Comparison of ENCODE assay signal across 10 mouse cellular contexts in genomic region chr7:19871943-19872601, GRCm38 (mm10). TPM values are rescaled to one million over a fixed set of nuclear protein-coding genes. Genes with fewer than 3 reads are reported as not detected.
A peak's percentile ranks its signal among the peaks of the same experiment; 100 is the strongest.
DNase-seq lines count a peak whose midpoint lies in the region; ATAC-seq and TF ChIP-seq lines count a peak whose summit lies in the region.
"Had no signal": no experiment of that assay in that cellular context is flagged by ENCODE, and none has a peak within 500 bp of the region (broad histone marks: within the 10 kb centered on the region; RNA-seq: fewer than 3 reads in every experiment).

No protein-coding gene starts in this region.

- peaks cover 16% of the 10 kb centered on the region for H3K4me1 ChIP-seq in brown adipose tissue, adult 24 weeks (ENCODE audit: control insufficient read depth, insufficient read depth, insufficient read length, low read length)
- no peaks in the 10 kb centered on the region for H3K4me1 ChIP-seq in limb, embryonic 14.5 days (ENCODE audit: control insufficient read depth, insufficient read depth, low read length)

- H3K4me3 ChIP-seq in brown adipose tissue, adult 24 weeks (ENCODE audit: insufficient read depth, low read depth, low read length) = no peak overlapping the region
- H3K4me3 ChIP-seq in limb, embryonic 14.5 days (replicated peaks; ENCODE audit: low read length) = no peak overlapping the region
- H3K4me3 ChIP-seq: heart, embryonic 13.5 days had no signal

- TF ChIP-seq POLR2A in limb, embryonic 14.5 days (IDR thresholded peaks at IDR 0.05; ENCODE audit: borderline replicate concordance, extremely low read depth, insufficient read depth, insufficient read length) = no peak

- no peaks in the 10 kb centered on the region for H3K36me3 ChIP-seq in limb, embryonic 14.5 days (ENCODE audit: control insufficient read depth, insufficient read depth, low read length)
- H3K36me3 ChIP-seq: heart, embryonic 13.5 days had no signal

- DNase-seq in spleen, adult 18-20 months = peak; percentile 40 to 71
- DNase-seq in spleen, adult 12 weeks (ENCODE audit: low spot score) = no peak
- DNase-seq in limb, embryonic 14.5 days (ENCODE audit: low spot score) = peak; percentile 36
- DNase-seq in thymus, postnatal 0 days (ENCODE audit: low spot score) = peak; percentile 71
- DNase-seq in gastrocnemius, postnatal 25 days = no peak
- no peak for DNase-seq in frontal cortex, postnatal 25 days (ENCODE audit: low spot score in 2 of 2)
- DNase-seq in urinary bladder, postnatal 25 days (ENCODE audit: low spot score) = no peak

- 38% methylated on average over 5 of the region's 5 CpGs for WGBS in limb, embryonic 14.5 days

- no peak overlapping the region for H3K4me2 ChIP-seq in limb, embryonic 14.5 days (replicated peaks; ENCODE audit: low read depth, low read length, severe bottlenecking)
- H3K4me2 ChIP-seq: heart, embryonic 13.5 days had no signal

- 0 out of 2 replicates have a peak, but pooled peaks have one; percentile 37 for ATAC-seq in limb, embryonic 14.5 days (ENCODE audit: low FRiP score, low read depth)

- no peak overlapping the region for H3K9ac ChIP-seq in limb, embryonic 14.5 days (ENCODE audit: low read depth, low read length, severe bottlenecking)
- H3K9ac ChIP-seq: heart, embryonic 13.5 days had no signal

- H3K9me3 ChIP-seq in limb, embryonic 14.5 days (ENCODE audit: control insufficient read depth, low read length) = no peaks in the 10 kb centered on the region
- H3K9me3 ChIP-seq: heart, embryonic 13.5 days had no signal

- peak overlapping the region; percentile 95 for H3K27ac ChIP-seq in brown adipose tissue, adult 24 weeks (replicated peaks; ENCODE audit: low read depth, low read length)
- no peak overlapping the region for H3K27ac ChIP-seq in limb, embryonic 14.5 days (replicated peaks; ENCODE audit: low read depth, low read length)
- H3K27ac ChIP-seq: heart, embryonic 13.5 days had no signal

- H3K27me3 ChIP-seq in limb, embryonic 14.5 days (ENCODE audit: control insufficient read depth, insufficient read depth, low read length) = no peaks in the 10 kb centered on the region
- H3K27me3 ChIP-seq: heart, embryonic 13.5 days had no signal

RNA-seq across cellular contexts. Expression of gene Ceacam16, which starts 11.0 kb away (rescaled TPM):
- not detected in 2 replicates for polyA plus RNA-seq in brown adipose tissue, adult 24 weeks (2012; ENCODE audit: insufficient read depth, insufficient read length, missing spikeins)
- polyA plus RNA-seq in limb, embryonic 14.5 days (2012; rRNA removed) = 0.11 and 0.18 TPM in 2 replicates
- not detected in 2 replicates for polyA plus RNA-seq in limb, embryonic 14.5 days (2014; fragmentation: Nextera tagmentation; extraction: Ambion mirVana)
- polyA plus RNA-seq in thymus, postnatal 0 days (2015; fragmentation: Nextera tagmentation; extraction: Ambion mirVana) = 0.46 and 0.59 TPM in 2 replicates
- not detected for total RNA-seq in gastrocnemius, postnatal 25 days (2021)
- polyA plus RNA-seq: neural tube, embryonic 11.5 days had no signal

RNA-seq across cellular contexts. Expression of gene Ceacam19, which starts 15.7 kb away (rescaled TPM):
- not detected in 2 replicates for polyA plus RNA-seq in brown adipose tissue, adult 24 weeks (2012; ENCODE audit: insufficient read depth, insufficient read length, missing spikeins)
- polyA plus RNA-seq in limb, embryonic 14.5 days (2012; rRNA removed) = 2.1 and 2.2 TPM in 2 replicates
- polyA plus RNA-seq in limb, embryonic 14.5 days (2014; fragmentation: Nextera tagmentation; extraction: Ambion mirVana) = 3.4 and 4.9 TPM in 2 replicates
- 0.10 and 0.14 TPM in 2 replicates for polyA plus RNA-seq in thymus, postnatal 0 days (2015; fragmentation: Nextera tagmentation; extraction: Ambion mirVana)
- total RNA-seq in gastrocnemius, postnatal 25 days (2021) = not detected
- polyA plus RNA-seq: heart, embryonic 13.5 days; neural tube, embryonic 11.5 days had no signal

RNA-seq across cellular contexts. Expression of gene Gm19345, which starts 20.3 kb away (rescaled TPM):
- polyA plus RNA-seq in brown adipose tissue, adult 24 weeks (2012; ENCODE audit: insufficient read depth, insufficient read length, missing spikeins) = not detected in 2 replicates
- 0.12 and 0.13 TPM in 2 replicates for polyA plus RNA-seq in limb, embryonic 14.5 days (2012; rRNA removed)
- polyA plus RNA-seq in limb, embryonic 14.5 days (2014; fragmentation: Nextera tagmentation; extraction: Ambion mirVana) = not detected in 2 replicates
- polyA plus RNA-seq in thymus, postnatal 0 days (2015; fragmentation: Nextera tagmentation; extraction: Ambion mirVana) = not detected in 2 replicates
- total RNA-seq in gastrocnemius, postnatal 25 days (2021) = not detected
- polyA plus RNA-seq: heart, embryonic 13.5 days had no signal

RNA-seq across cellular contexts. Expression of gene Pvr, which starts 48.9 kb away (rescaled TPM):
- 7.3 and 9.2 TPM in 2 replicates for polyA plus RNA-seq in brown adipose tissue, adult 24 weeks (2012; ENCODE audit: insufficient read depth, insufficient read length, missing spikeins)
- polyA plus RNA-seq in limb, embryonic 14.5 days (2012; rRNA removed) = 17.2 and 18.2 TPM in 2 replicates
- 7.7 and 9.4 TPM in 2 replicates for polyA plus RNA-seq in limb, embryonic 14.5 days (2014; fragmentation: Nextera tagmentation; extraction: Ambion mirVana)
- 33.7 and 52.4 TPM in 2 replicates for polyA plus RNA-seq in thymus, postnatal 0 days (2015; fragmentation: Nextera tagmentation; extraction: Ambion mirVana)
- 1 to 10 TPM; 5.6 to 6.1 TPM for total RNA-seq in gastrocnemius, postnatal 25 days (2021)

RNA-seq across cellular contexts. Expression of gene Bcl3, which starts 49.5 kb away (rescaled TPM):
- polyA plus RNA-seq in brown adipose tissue, adult 24 weeks (2012; ENCODE audit: insufficient read depth, insufficient read length, missing spikeins) = 14.7 and 24.3 TPM in 2 replicates
- 5.5 and 7.6 TPM in 2 replicates for polyA plus RNA-seq in limb, embryonic 14.5 days (2012; rRNA removed)
- polyA plus RNA-seq in limb, embryonic 14.5 days (2014; fragmentation: Nextera tagmentation; extraction: Ambion mirVana) = 3.1 and 4.7 TPM in 2 replicates
- polyA plus RNA-seq in thymus, postnatal 0 days (2015; fragmentation: Nextera tagmentation; extraction: Ambion mirVana) = 9.5 and 13.1 TPM in 2 replicates
- total RNA-seq in gastrocnemius, postnatal 25 days (2021) = 1 to 10 TPM; 1.2 TPM

Comparison
In these comparisons a context has a peak if more than half of its experiments do, and no peak if none do; other contexts are left out.
1. DNase-seq: peak in spleen, adult 18-20 months (2 of 2), limb, embryonic 14.5 days (single experiment) and thymus, postnatal 0 days (single experiment); none in spleen, adult 12 weeks (single experiment), gastrocnemius, postnatal 25 days (single experiment), frontal cortex, postnatal 25 days (0 of 2) and urinary bladder, postnatal 25 days (single experiment).